Mouse (Mus musculus) left cerebral cortex, adult 8-10 months (tissue): ENCODE results near the gene Sh3kbp1. TPM values are rescaled to one million over a fixed set of nuclear protein-coding genes. Genes with fewer than 3 reads are reported as not detected.
"Not testable (repeated sequence)": the region's sequence is repeated elsewhere in the genome, so short reads cannot be mapped to it uniquely, and the experiment has no call there.

ENCODE experiments used
- DNase-seq, 2 experiments: peaks; one replicate each; pipeline ENCODE4 v3.0.0; 2022; ENCODE audit warnings: low spot score in 2 of 2
- total RNA-seq, 4 experiments: library from RNA; stranded (reverse); gene quantifications; 2 replicates each; pipeline ENCODE4 v1.2.4; 2022

The Sh3kbp1 gene
- total RNA-seq: 10 to 100 TPM; 56.2 to 61.8 (median 59.0) TPM

- DNase-seq: peak; percentile 12 to 41
These were observed at the start of gene Sh3kbp1 for GRCm38 (mm10) chrX:159626907-159627587. Gene Sh3kbp1, plus strand, starts transcription at chrX:159627272.

- not testable (repeated sequence) for DNase-seq
These were observed 42.3 kb upstream of the Sh3kbp1 start for GRCm38 (mm10) chrX:159584738-159585137.

GRCm38 (mm10) chrX:159591633-159592032, 35.4 kb upstream of the Sh3kbp1 start:
- no peak for DNase-seq

GRCm38 (mm10) chrX:159597502-159597901, 29.6 kb upstream of the Sh3kbp1 start:
- DNase-seq: no peak

- DNase-seq: no peak
These were observed 22.2 kb upstream of the Sh3kbp1 start for GRCm38 (mm10) chrX:159604832-159605231.

GRCm38 (mm10) chrX:159606936-159607335, 20.1 kb upstream of the Sh3kbp1 start:
- no peak for DNase-seq

GRCm38 (mm10) chrX:159626208-159626906, 715 bp upstream of the Sh3kbp1 start:
- peak in 1 of 2 experiments; percentile 11 for DNase-seq

- DNase-seq: peak in 1 of 2 experiments; percentile 7
These were observed 805 bp downstream of the Sh3kbp1 start for GRCm38 (mm10) chrX:159627588-159628566.

- DNase-seq: no peak
These were observed 1.6 kb downstream of the Sh3kbp1 start for GRCm38 (mm10) chrX:159628629-159629028.

GRCm38 (mm10) chrX:159629203-159629602, 2.1 kb downstream of the Sh3kbp1 start:
- DNase-seq: no peak

GRCm38 (mm10) chrX:159638500-159639227, 11.6 kb downstream of the Sh3kbp1 start:
- DNase-seq: no peak

GRCm38 (mm10) chrX:159639991-159640390, 12.9 kb downstream of the Sh3kbp1 start:
- DNase-seq: no peak

GRCm38 (mm10) chrX:159645314-159645713, 18.2 kb downstream of the Sh3kbp1 start:
- no peak for DNase-seq

- DNase-seq: no peak
These were observed 20.5 kb downstream of the Sh3kbp1 start for GRCm38 (mm10) chrX:159647564-159647963.

- no peak for DNase-seq
These were observed 21.5 kb downstream of the Sh3kbp1 start for GRCm38 (mm10) chrX:159648598-159648997.

GRCm38 (mm10) chrX:159650130-159650678, 23.1 kb downstream of the Sh3kbp1 start:
- DNase-seq: no peak

- no peak for DNase-seq
These were observed 23.7 kb downstream of the Sh3kbp1 start for GRCm38 (mm10) chrX:159650727-159651126.

- no peak for DNase-seq
These were observed 44.3 kb downstream of the Sh3kbp1 start for GRCm38 (mm10) chrX:159671388-159671787.

GRCm38 (mm10) chrX:159672466-159672865, 45.4 kb downstream of the Sh3kbp1 start:
- DNase-seq: no peak

GRCm38 (mm10) chrX:159676242-159676641, 49.2 kb downstream of the Sh3kbp1 start:
- DNase-seq: no peak
